Mouse (Mus musculus): ENCODE measurements at regions not wholly inside any gene's neighbourhood (a gene's known extent, or its start where the extent isn't known, plus 50 kb on each side); places are given as distances from the start of the nearest gene placed in this dataset.

GRCm38 (mm10) chr4:58620641-58621040 is 66.9 kb upstream of the Lpar1 start:
- DNase-seq (ENCODE audit: low read depth, low spot score): no peak
- in situ Hi-C loops (cut with MboI; ENCODE audit: low sequenced_read_pairs in 2 of 2, unreplicated experiment in 2 of 2): loop anchor here in 1 of 2 experiments (5.0 kb wide), 1 partner anchor 203 kb away; no protein-coding TSS in a partner anchor
- Histone ChIP-seq H3K36me3 (ENCODE audit: control insufficient read depth, insufficient read depth, low read length, poor library complexity, severe bottlenecking) (no peaks in the 10 kb centered on the region), H3K9me3 (ENCODE audit: control insufficient read depth, insufficient read depth, low read depth, low read length) (no peaks in the 10 kb centered on the region), H3K4me1 (ENCODE audit: control insufficient read depth in 2 of 2, insufficient read depth in 2 of 2, low read length in 2 of 2, poor library complexity in 1 of 2) (no peaks in the 10 kb centered on the region), H3K9ac (ENCODE audit: insufficient read depth, low read depth, low read length, poor library complexity, severe bottlenecking) (no peak overlapping the region), H3K27ac (ENCODE audit: insufficient read depth, low read depth, low read length, poor library complexity, severe bottlenecking) (no peak overlapping the region), H3K4me3 (ENCODE audit: insufficient read depth in 1 of 2, low read depth in 1 of 2, low read length in 2 of 2, poor library complexity in 1 of 2, severe bottlenecking in 1 of 2) (no peak overlapping the region)
- no peak for TF ChIP-seq CHD2 (IDR thresholded peaks at IDR 0.05; ENCODE audit: low read depth, low read length)
- no peak for TF ChIP-seq ZNF384 (IDR thresholded peaks at IDR 0.05; ENCODE audit: low read depth, low read length)
- TF ChIP-seq HCFC1 (IDR thresholded peaks at IDR 0.05; ENCODE audit: borderline replicate concordance, insufficient read depth, low read length): no peak
- TF ChIP-seq ZC3H11A (IDR thresholded peaks at IDR 0.05; ENCODE audit: borderline replicate concordance, low read depth, low read length): no peak
- TF ChIP-seq MAFK (IDR thresholded peaks at IDR 0.05; ENCODE audit: insufficient read depth, low read depth, low read length): no peak

- DNase-seq (ENCODE audit: low read depth, low spot score): no peak
- H3K36me3 ChIP-seq (ENCODE audit: control insufficient read depth, insufficient read depth, low read length, poor library complexity, severe bottlenecking): no peaks in the 10 kb centered on the region
- no peak overlapping the region for H3K4me3 ChIP-seq (ENCODE audit: insufficient read depth in 1 of 2, low read depth in 1 of 2, low read length in 2 of 2, poor library complexity in 1 of 2, severe bottlenecking in 1 of 2)
- no peaks in the 10 kb centered on the region for H3K4me1 ChIP-seq (ENCODE audit: control insufficient read depth in 2 of 2, insufficient read depth in 2 of 2, low read length in 2 of 2, poor library complexity in 1 of 2)
- in situ Hi-C loops (cut with MboI; ENCODE audit: low sequenced_read_pairs in 2 of 2, unreplicated experiment in 2 of 2): no loop called here
- H3K9me3 ChIP-seq (ENCODE audit: control insufficient read depth, insufficient read depth, low read depth, low read length): no peaks in the 10 kb centered on the region
- H3K27ac ChIP-seq (ENCODE audit: insufficient read depth, low read depth, low read length, poor library complexity, severe bottlenecking): no peak overlapping the region
- TF ChIP-seq ZNF384 (IDR thresholded peaks at IDR 0.05; ENCODE audit: low read depth, low read length): no peak
- TF ChIP-seq HCFC1 (IDR thresholded peaks at IDR 0.05; ENCODE audit: borderline replicate concordance, insufficient read depth, low read length): no peak
- TF ChIP-seq CHD2 (IDR thresholded peaks at IDR 0.05; ENCODE audit: low read depth, low read length): no peak
- TF ChIP-seq ZC3H11A (IDR thresholded peaks at IDR 0.05; ENCODE audit: borderline replicate concordance, low read depth, low read length): no peak
- no peak overlapping the region for H3K9ac ChIP-seq (ENCODE audit: insufficient read depth, low read depth, low read length, poor library complexity, severe bottlenecking)
Observed at GRCm38 (mm10) chr4:58617261-58617660, 63.6 kb upstream of the Lpar1 start.

GRCm38 (mm10) chr4:58613536-58613935 is 59.8 kb upstream of the Lpar1 start:
- DNase-seq (ENCODE audit: low read depth, low spot score): no peak
- in situ Hi-C loops (cut with MboI; ENCODE audit: low sequenced_read_pairs in 2 of 2, unreplicated experiment in 2 of 2): no loop called here
- TF ChIP-seq MAFK (IDR thresholded peaks at IDR 0.05; ENCODE audit: insufficient read depth, low read depth, low read length): no peak
- no peak for TF ChIP-seq ZC3H11A (IDR thresholded peaks at IDR 0.05; ENCODE audit: borderline replicate concordance, low read depth, low read length)
- TF ChIP-seq HCFC1 (IDR thresholded peaks at IDR 0.05; ENCODE audit: borderline replicate concordance, insufficient read depth, low read length): no peak
- TF ChIP-seq ZNF384 (IDR thresholded peaks at IDR 0.05; ENCODE audit: low read depth, low read length): no peak
- no peak for TF ChIP-seq CHD2 (IDR thresholded peaks at IDR 0.05; ENCODE audit: low read depth, low read length)
- Histone ChIP-seq H3K4me1 (ENCODE audit: control insufficient read depth in 2 of 2, insufficient read depth in 2 of 2, low read length in 2 of 2, poor library complexity in 1 of 2) (no peaks in the 10 kb centered on the region), H3K27ac (ENCODE audit: insufficient read depth, low read depth, low read length, poor library complexity, severe bottlenecking) (no peak overlapping the region), H3K9ac (ENCODE audit: insufficient read depth, low read depth, low read length, poor library complexity, severe bottlenecking) (no peak overlapping the region), H3K9me3 (ENCODE audit: control insufficient read depth, insufficient read depth, low read depth, low read length) (no peaks in the 10 kb centered on the region), H3K4me3 (ENCODE audit: insufficient read depth in 1 of 2, low read depth in 1 of 2, low read length in 2 of 2, poor library complexity in 1 of 2, severe bottlenecking in 1 of 2) (no peak overlapping the region), H3K36me3 (ENCODE audit: control insufficient read depth, insufficient read depth, low read length, poor library complexity, severe bottlenecking) (no peaks in the 10 kb centered on the region)

DNA sequence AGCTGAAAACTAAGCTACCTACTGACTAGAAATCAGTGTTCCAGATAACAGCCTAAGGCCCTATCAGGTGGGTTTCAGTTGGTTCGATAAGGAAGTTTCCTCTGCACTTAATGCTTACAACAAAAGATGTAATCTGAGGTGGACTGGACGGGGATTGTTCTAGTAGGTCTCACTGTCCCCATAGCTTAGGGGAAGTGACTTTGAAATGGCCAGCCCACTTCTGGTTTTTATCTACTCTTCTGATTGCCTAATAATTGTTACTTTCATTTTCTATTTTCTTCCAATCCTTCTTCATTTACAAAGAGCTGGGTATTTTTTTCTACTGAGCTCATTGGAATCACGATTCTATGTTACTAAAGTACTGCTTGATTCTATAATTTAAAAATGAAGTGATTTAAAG is 59.3 kb upstream of the Lpar1 start:
- in situ Hi-C loops (cut with MboI; ENCODE audit: low sequenced_read_pairs in 2 of 2, unreplicated experiment in 2 of 2): no loop called here
- Histone ChIP-seq H3K9me3 (ENCODE audit: control insufficient read depth, insufficient read depth, low read depth, low read length) (no peaks in the 10 kb centered on the region), H3K4me3 (ENCODE audit: insufficient read depth in 1 of 2, low read depth in 1 of 2, low read length in 2 of 2, poor library complexity in 1 of 2, severe bottlenecking in 1 of 2) (no peak overlapping the region), H3K36me3 (ENCODE audit: control insufficient read depth, insufficient read depth, low read length, poor library complexity, severe bottlenecking) (no peaks in the 10 kb centered on the region), H3K9ac (ENCODE audit: insufficient read depth, low read depth, low read length, poor library complexity, severe bottlenecking) (no peak overlapping the region), H3K27ac (ENCODE audit: insufficient read depth, low read depth, low read length, poor library complexity, severe bottlenecking) (no peak overlapping the region), H3K4me1 (ENCODE audit: control insufficient read depth in 2 of 2, insufficient read depth in 2 of 2, low read length in 2 of 2, poor library complexity in 1 of 2) (no peaks in the 10 kb centered on the region)
- no peak for TF ChIP-seq MAFK (IDR thresholded peaks at IDR 0.05; ENCODE audit: insufficient read depth, low read depth, low read length)
- TF ChIP-seq HCFC1 (IDR thresholded peaks at IDR 0.05; ENCODE audit: borderline replicate concordance, insufficient read depth, low read length): no peak
- TF ChIP-seq CHD2 (IDR thresholded peaks at IDR 0.05; ENCODE audit: low read depth, low read length): no peak
- TF ChIP-seq ZNF384 (IDR thresholded peaks at IDR 0.05; ENCODE audit: low read depth, low read length): no peak
- no peak for TF ChIP-seq ZC3H11A (IDR thresholded peaks at IDR 0.05; ENCODE audit: borderline replicate concordance, low read depth, low read length)
- no peak for DNase-seq (ENCODE audit: low read depth, low spot score)

DNA sequence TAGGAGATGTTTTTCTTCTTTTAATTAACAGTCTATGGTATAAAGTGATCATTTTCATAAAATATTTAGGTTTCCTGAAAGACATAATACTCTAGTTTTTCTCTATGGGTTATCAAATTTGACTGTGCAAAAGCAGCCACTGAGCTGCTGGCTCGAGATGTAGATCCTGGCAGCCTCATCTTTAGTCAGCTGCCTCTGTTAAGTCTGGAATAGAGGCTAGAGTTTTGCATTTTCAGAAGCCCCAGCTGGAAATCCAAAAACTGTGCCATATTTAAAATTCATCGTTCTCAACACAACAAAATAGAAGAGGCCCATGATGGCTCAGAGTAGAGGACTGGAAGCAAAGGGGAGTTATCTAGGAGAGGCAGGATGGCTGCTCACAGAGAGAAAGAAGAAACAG is 53.8 kb upstream of the Lpar1 start:
- no peak overlapping the region for H3K27ac ChIP-seq (ENCODE audit: insufficient read depth, low read depth, low read length, poor library complexity, severe bottlenecking)
- in situ Hi-C loops (cut with MboI; ENCODE audit: low sequenced_read_pairs in 2 of 2, unreplicated experiment in 2 of 2): no loop called here
- H3K9ac ChIP-seq (ENCODE audit: insufficient read depth, low read depth, low read length, poor library complexity, severe bottlenecking): no peak overlapping the region
- no peaks in the 10 kb centered on the region for H3K36me3 ChIP-seq (ENCODE audit: control insufficient read depth, insufficient read depth, low read length, poor library complexity, severe bottlenecking)
- no peaks in the 10 kb centered on the region for H3K9me3 ChIP-seq (ENCODE audit: control insufficient read depth, insufficient read depth, low read depth, low read length)
- no peak for DNase-seq (ENCODE audit: low read depth, low spot score)
- no peaks in the 10 kb centered on the region for H3K4me1 ChIP-seq (ENCODE audit: control insufficient read depth in 2 of 2, insufficient read depth in 2 of 2, low read length in 2 of 2, poor library complexity in 1 of 2)
- H3K4me3 ChIP-seq (ENCODE audit: insufficient read depth in 1 of 2, low read depth in 1 of 2, low read length in 2 of 2, poor library complexity in 1 of 2, severe bottlenecking in 1 of 2): no peak overlapping the region
- TF ChIP-seq ZNF384 (IDR thresholded peaks at IDR 0.05; ENCODE audit: low read depth, low read length): no peak
- no peak for TF ChIP-seq HCFC1 (IDR thresholded peaks at IDR 0.05; ENCODE audit: borderline replicate concordance, insufficient read depth, low read length)
- TF ChIP-seq ZC3H11A (IDR thresholded peaks at IDR 0.05; ENCODE audit: borderline replicate concordance, low read depth, low read length): no peak
- TF ChIP-seq MAFK (IDR thresholded peaks at IDR 0.05; ENCODE audit: insufficient read depth, low read depth, low read length): no peak

Data from ES-E14 (cell line).